In the genomic region with DNA sequence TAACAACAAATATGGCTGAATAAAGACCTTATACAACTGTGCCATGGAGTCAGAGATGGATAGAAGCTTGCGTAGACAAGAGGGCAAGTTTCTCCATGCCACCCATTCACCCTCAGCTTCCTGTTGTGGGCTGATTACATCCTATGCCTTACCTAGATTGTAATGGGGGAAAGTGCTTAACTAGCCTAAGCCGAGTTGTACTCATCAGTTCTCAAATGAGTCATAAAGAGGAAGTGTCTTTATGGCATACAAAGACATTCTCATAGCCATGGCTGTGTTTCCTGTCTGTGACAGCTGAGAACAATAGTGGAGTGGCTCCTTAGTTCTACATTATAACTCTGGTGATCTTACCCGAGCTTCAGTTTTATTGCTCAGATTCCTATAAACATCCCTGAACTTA, we compare ENCODE assay signal across 1 mouse cellular context.
TF ChIP-seq lines count a peak whose summit lies in the region.

No protein-coding gene starts in this region.

TF ChIP-seq in CH12.LX, 34 proteins besides CTCF, POLR2A, EP300 and RAD21 (continued from another document):
- TF ChIP-seq NRF1 (IDR thresholded peaks at IDR 0.05; ENCODE audit: low read depth, low read length) (no peak), RCOR1 (conservative IDR thresholded peaks at IDR 0.05; ENCODE audit: low read depth, low read length) (0 out of 2 replicates have a peak, but pooled peaks have one; percentile 23), MYC (IDR thresholded peaks at IDR 0.05; ENCODE audit: low read depth, low read length) (0 out of 2 replicates have a peak, but pooled peaks have one; percentile 26), MXI1 (IDR thresholded peaks at IDR 0.05; ENCODE audit: low read depth, low read length) (no peak), TBP (conservative IDR thresholded peaks at IDR 0.05; ENCODE audit: low read depth, low read length) (no peak), GABPA (IDR thresholded peaks at IDR 0.05; ENCODE audit: insufficient replicate concordance, low read depth, low read length) (no peak), IRF4 (IDR thresholded peaks at IDR 0.05; ENCODE audit: low read depth, low read length) (peak; percentile 91)
